Mouse (Mus musculus) kidney, embryonic 14.5 days (tissue): ENCODE measurements around the gene Mroh7. TPM values are rescaled to one million over a fixed set of nuclear protein-coding genes. Genes with fewer than 3 reads are reported as not detected.

ENCODE experiments used
- ATAC-seq: fragments of 200-750 bp; cut with Nextera tagmentation; 2 replicates; pipeline ENCODE4 v1.8.0; 2017; ENCODE audit warnings: moderate number of reproducible peaks, mild to moderate bottlenecking, moderate TSS enrichment, moderate library complexity; ENCODE audit not compliant: low FRiP score, low TSS enrichment
- H3K27ac ChIP-seq: fragments of 300-500 bp; sonication (generic); 2 replicates; pipeline ENCODE4 v1.5.1; 2014; ENCODE audit warnings: low read depth, mild to moderate bottlenecking, low read length, moderate library complexity, mixed read lengths
- H3K27me3 ChIP-seq: fragments of 300-500 bp; sonication (generic); 2 replicates; pipeline ENCODE4 v1.6.1; 2014; ENCODE audit warnings: mild to moderate bottlenecking, low read length; ENCODE audit not compliant: control insufficient read depth, insufficient read depth
- H3K36me3 ChIP-seq: fragments of 300-500 bp; sonication (generic); 2 replicates; pipeline ENCODE4 v1.6.1; 2014; ENCODE audit warnings: low read length, mixed read lengths; ENCODE audit not compliant: control insufficient read depth, insufficient read depth
- H3K4me1 ChIP-seq: fragments of 300-500 bp; sonication (generic); 2 replicates; pipeline ENCODE4 v1.6.1; 2014; ENCODE audit warnings: low read length, mixed read lengths; ENCODE audit not compliant: control insufficient read depth, insufficient read depth
- H3K4me2 ChIP-seq: fragments of 300-500 bp; sonication (generic); replicated peaks from 2 replicates; pipeline ENCODE4 v1.6.1; 2014; ENCODE audit warnings: low read depth, mild to moderate bottlenecking, low read length
- H3K4me3 ChIP-seq: fragments of 300-500 bp; sonication (generic); 2 replicates; pipeline ENCODE4 v1.5.1; 2014; ENCODE audit warnings: mild to moderate bottlenecking, low read length
- H3K9ac ChIP-seq: fragments of 300-500 bp; sonication (generic); 2 replicates; pipeline ENCODE4 v1.6.1; 2014; ENCODE audit warnings: low read depth, mild to moderate bottlenecking, low read length, moderate library complexity
- H3K9me3 ChIP-seq: fragments of 300-500 bp; sonication (generic); 2 replicates; pipeline ENCODE4 v1.6.1; 2016; ENCODE audit warnings: low read length; ENCODE audit not compliant: control insufficient read depth
- WGBS: fragments of 180-500 bp; shearing (Covaris S2); extraction: QIAGEN DNeasy Blood & Tissue Kit; methylation state at CpG from one replicate; pipeline ENCODE4 v1.1.7; 2014; 5-methylcytosine and 5-hydroxymethylcytosine counted together
- polyA plus RNA-seq: library from polyadenylated mRNA; unstranded; fragments of >200 nt; fragmentation: Nextera tagmentation; extraction: Ambion mirVana; gene quantifications from 2 replicates; pipeline ENCODE4 v1.2.1, GENCODE M21; 2014

Gene Mroh7
- polyA plus RNA-seq, 1 experiment from 2014 or later: 0.47 TPM

DNA sequence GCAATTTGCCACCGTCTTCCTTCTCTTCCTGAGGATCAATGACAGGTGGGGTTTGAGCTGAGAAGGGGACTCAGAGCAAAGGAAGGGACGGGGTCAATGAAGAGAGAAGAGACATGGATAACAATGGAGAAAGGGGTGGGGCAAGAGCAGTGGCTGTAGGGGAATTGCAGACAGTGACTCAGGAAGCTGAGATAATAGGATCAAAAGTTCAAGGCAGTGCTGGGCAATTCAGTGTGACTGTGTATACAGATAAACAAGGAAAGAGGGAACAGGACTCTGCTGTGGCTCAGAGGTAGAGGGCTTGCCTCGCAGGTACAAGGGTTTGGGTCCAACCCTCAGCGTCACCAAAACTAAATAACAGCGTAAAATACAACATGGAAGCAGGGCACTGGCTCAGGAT, 22.8 kb downstream of the Mroh7 start:
- Histone ChIP-seq H3K9me3 (no peaks in the 10 kb centered on the region), H3K9ac (no peak overlapping the region), H3K27me3 (no peaks in the 10 kb centered on the region), H3K4me1 (0 out of 2 replicates have a peak, but pooled peaks cover 2% of the 10 kb centered on the region), H3K36me3 (no peaks in the 10 kb centered on the region), H3K4me2 (no peak overlapping the region; the same call in 1 of the 2 replicates), H3K27ac (no peak overlapping the region), H3K4me3 (no peak overlapping the region)
- 40% methylated on average over 5 of the region's 5 CpGs for WGBS
- no peak for ATAC-seq

DNA sequence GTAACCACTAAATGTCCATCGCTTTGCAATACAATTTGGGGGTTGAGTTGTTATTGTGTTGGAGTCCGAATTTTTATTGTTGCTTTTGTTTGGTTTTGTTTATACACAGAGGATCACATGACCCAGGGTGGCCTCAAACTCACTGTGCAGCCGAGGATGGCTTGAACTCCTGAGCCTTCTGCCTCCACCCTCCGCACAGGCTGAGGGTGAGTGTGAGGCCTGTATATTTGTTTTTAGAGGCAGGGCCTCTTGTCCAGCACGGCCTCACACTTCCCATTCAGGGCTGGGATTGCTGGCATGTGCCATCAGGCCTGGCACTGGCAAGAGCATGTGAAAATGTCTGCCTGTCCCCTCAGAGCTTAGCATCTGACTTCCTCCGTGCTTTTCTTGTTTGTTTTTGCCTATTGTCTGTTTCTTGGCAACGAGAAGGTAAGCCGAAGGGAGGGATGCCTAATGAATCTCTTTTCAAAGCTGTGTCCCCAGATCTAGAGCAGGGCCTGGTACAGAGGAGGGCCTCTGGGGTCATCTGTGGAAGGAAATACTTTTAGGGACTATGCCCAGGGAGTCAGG, 25.5 kb downstream of the Mroh7 start:
- Histone ChIP-seq H3K27me3 (no peaks in the 10 kb centered on the region), H3K9ac (no peak overlapping the region), H3K36me3 (no peaks in the 10 kb centered on the region), H3K4me2 (no peak overlapping the region), H3K9me3 (no peaks in the 10 kb centered on the region), H3K4me1 (0 out of 2 replicates have a peak, but pooled peaks cover 2% of the 10 kb centered on the region), H3K4me3 (no peak overlapping the region), H3K27ac (no peak overlapping the region)
- ATAC-seq: no peak
- WGBS: 52% methylated on average over 8 of the region's 8 CpGs

DNA sequence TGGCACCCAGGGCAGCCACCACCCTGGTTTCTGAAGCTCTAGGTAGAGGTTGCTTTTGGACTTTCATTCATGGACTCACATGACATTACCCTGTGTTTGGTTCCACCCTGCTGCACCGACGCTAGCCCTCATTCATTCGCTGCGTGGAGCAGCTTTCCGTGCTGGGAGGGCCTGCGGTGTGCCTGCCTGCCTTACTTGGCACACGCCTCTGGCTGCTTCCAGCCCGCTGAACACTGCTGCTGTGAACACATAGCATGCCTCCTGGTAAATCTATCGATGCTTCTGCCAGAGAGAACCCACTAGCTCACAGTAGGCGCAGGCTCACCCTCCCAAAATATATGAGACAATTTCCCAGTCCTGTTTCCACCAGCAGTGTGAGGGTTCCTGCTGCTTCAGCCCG, 26.3 kb downstream of the Mroh7 start:
- H3K27ac ChIP-seq: no peak overlapping the region
- no peak overlapping the region for H3K4me2 ChIP-seq
- no peaks in the 10 kb centered on the region for H3K27me3 ChIP-seq
- H3K36me3 ChIP-seq: no peaks in the 10 kb centered on the region
- WGBS: 67% methylated on average over 11 of the region's 11 CpGs
- no peak overlapping the region for H3K9ac ChIP-seq
- H3K4me3 ChIP-seq: no peak overlapping the region
- H3K9me3 ChIP-seq: no peaks in the 10 kb centered on the region
- H3K4me1 ChIP-seq: 0 out of 2 replicates have a peak, but pooled peaks cover 2% of the 10 kb centered on the region
- no peak for ATAC-seq

DNA sequence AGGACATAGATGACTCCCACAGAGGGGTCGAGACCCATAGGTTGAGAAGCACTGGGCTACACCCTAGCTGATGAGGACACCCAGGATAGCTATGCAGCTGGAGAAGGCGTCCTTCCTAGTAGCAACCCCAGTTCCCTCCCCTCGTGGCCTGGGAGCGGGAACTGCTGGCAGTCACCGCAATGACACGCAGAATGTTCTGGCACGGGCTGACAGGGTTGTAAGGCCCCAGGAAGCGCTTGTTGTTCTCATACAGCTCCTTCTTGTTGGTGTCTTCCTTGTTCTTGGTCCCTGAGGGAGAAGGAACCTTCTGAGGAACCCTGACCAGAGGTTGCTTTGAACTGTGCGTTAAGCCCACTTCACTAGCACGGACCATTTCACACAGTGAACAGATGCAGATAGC, 26.8 kb downstream of the Mroh7 start:
- Histone ChIP-seq H3K36me3 (no peaks in the 10 kb centered on the region), H3K27ac (no peak overlapping the region), H3K4me2 (no peak overlapping the region), H3K9me3 (no peaks in the 10 kb centered on the region), H3K4me1 (0 out of 2 replicates have a peak, but pooled peaks cover 2% of the 10 kb centered on the region), H3K27me3 (no peaks in the 10 kb centered on the region), H3K4me3 (no peak overlapping the region), H3K9ac (no peak overlapping the region)
- ATAC-seq: no peak
- WGBS: 82% methylated on average over 10 of the region's 10 CpGs

DNA sequence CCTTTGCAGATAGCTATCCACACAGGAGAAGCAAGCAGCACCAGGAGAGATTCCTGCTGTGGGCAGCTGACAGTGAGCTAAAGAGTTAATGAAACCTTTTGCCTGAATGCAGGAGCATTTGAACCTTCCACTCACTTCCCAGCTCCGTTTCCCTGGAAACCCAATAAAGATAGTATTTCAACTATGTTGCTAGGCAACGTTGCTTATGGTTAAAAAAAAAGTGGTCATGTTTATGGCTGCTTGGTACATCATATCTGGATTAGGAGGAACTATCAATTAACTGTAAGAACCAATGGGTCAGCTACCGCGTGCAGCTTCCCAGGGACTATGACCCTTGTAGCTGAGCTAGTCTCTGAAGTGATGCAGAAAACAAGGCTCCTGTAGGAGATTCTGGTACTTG, 29.9 kb downstream of the Mroh7 start:
- Histone ChIP-seq H3K27me3 (no peaks in the 10 kb centered on the region), H3K4me2 (no peak overlapping the region), H3K36me3 (no peaks in the 10 kb centered on the region), H3K9ac (no peak overlapping the region), H3K4me3 (no peak overlapping the region), H3K9me3 (no peaks in the 10 kb centered on the region), H3K27ac (no peak overlapping the region), H3K4me1 (0 out of 2 replicates have a peak, but pooled peaks cover 2% of the 10 kb centered on the region)
- WGBS: 33% methylated on average over 4 of the region's 4 CpGs
- ATAC-seq: no peak

DNA sequence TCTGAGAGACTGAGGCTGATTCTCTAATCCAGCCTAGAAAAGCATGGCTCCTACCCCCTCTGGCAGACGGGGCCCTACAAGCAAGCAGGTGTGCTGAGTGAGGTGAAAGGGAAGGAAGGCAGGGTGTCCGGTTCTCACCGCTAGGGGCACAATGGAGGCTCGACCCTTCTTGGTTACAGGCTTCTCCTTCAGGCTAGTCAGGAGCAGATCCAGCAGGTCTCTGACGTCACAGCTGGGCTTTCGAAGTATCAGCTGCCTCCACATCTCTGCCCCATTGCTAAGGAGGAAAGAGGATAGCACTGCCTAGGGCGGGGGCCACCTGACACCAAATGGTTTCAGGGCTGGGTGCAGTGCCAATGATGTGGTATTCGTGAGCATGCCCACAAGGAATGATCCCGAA, 30.7 kb downstream of the Mroh7 start:
- H3K27ac ChIP-seq: no peak overlapping the region
- no peaks in the 10 kb centered on the region for H3K27me3 ChIP-seq
- no peak overlapping the region for H3K9ac ChIP-seq
- WGBS: 20% methylated on average over 9 of the region's 9 CpGs
- ATAC-seq: peak; percentile 63
- H3K36me3 ChIP-seq: no peaks in the 10 kb centered on the region
- H3K4me3 ChIP-seq: no peak overlapping the region
- H3K9me3 ChIP-seq: no peaks in the 10 kb centered on the region
- H3K4me1 ChIP-seq: 0 out of 2 replicates have a peak, but pooled peaks cover 2% of the 10 kb centered on the region
- no peak overlapping the region for H3K4me2 ChIP-seq

DNA sequence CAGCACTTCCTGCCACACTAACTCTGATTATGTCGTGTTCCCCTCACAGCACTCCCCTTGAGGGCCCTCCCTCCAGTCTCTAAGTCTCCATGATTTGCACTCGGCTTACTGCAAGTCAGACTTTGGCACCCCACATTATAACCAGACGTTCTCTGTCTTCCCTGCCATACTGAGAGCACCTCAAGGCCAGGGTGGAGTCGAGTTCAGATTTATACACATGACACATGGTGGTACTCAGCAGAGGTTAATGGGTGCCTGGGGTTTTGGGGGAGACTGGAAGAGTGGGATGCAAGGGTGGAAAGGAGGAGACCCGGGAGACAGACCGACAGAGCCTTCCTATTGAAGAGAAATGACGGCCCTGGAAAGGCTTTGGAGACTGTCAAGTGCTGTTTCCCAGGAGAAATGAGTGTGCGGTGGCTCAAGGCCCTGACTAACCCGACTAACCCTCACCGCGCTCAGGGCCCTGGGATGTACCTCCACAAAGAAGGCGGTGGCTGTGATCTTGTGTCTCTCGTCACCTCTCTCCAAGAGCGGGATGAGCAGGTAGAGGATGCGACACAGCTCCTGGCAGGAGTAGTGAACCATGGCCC, 36.8 kb downstream of the Mroh7 start:
- no peaks in the 10 kb centered on the region for H3K4me1 ChIP-seq
- H3K36me3 ChIP-seq: no peaks in the 10 kb centered on the region
- WGBS: 82% methylated on average over 15 of the region's 15 CpGs
- H3K4me3 ChIP-seq: no peak overlapping the region
- no peak overlapping the region for H3K27ac ChIP-seq
- no peak overlapping the region for H3K9ac ChIP-seq
- H3K4me2 ChIP-seq: no peak overlapping the region
- H3K27me3 ChIP-seq: no peaks in the 10 kb centered on the region
- ATAC-seq: no peak
- H3K9me3 ChIP-seq: no peaks in the 10 kb centered on the region

DNA sequence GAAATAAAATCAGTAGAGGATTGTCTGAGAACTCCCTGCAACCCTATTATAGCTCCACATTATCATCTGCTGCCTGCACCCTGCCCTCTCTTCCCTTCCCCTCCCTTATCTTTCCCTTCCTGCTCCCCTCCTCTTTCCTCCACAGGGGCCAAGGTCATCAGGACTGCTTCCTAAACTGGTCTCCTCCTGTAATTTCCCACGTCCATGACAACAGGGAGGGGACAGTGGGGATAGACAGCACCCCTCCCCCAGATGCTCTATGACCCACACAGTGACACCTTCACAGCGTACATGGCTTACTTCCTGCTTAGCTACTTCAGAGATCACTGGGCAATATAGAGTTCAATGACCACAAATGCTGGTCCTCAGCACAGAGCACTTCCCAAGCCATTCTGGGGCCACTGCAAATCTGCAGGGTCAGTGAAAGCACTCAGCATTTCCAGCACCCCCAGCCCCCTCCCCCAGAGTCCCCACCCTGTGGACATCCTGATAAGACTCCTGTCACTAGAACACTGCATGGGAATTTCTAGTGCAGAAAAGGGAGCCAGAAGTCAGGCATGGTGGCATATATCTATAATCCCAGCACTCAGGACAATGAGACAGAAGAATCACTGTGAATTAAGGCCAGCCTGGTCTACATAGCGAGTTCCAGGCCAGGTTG, 42.0 kb downstream of the Mroh7 start:
- Histone ChIP-seq H3K36me3 (no peaks in the 10 kb centered on the region), H3K4me1 (no peaks in the 10 kb centered on the region), H3K4me3 (no peak overlapping the region), H3K9ac (no peak overlapping the region), H3K27ac (no peak overlapping the region), H3K9me3 (no peaks in the 10 kb centered on the region), H3K4me2 (no peak overlapping the region), H3K27me3 (no peaks in the 10 kb centered on the region)
- 38% methylated on average over 3 of the region's 3 CpGs for WGBS
- peak; percentile 20; the same call in 1 of the 2 replicates for ATAC-seq

DNA sequence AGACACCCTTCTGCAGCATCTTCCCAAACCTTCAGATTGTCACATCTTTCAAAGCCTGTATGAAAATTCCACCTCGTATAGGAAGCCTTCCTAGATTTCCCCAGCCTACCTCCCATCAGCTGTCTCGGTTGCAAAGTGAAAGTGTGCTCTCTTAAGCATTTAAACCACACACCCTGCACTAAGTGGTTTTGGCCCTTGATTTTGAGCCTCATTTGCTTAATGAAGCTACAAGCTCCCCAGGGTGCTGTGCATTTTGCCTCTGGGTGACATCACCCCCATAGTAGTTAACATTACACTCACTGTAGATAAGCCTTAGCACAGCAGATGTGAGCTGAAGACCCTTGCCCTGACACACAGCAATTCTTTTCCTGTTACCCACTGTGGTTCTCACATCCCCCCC, 49.8 kb downstream of the Mroh7 start:
- Histone ChIP-seq H3K4me2 (no peak overlapping the region), H3K9me3 (no peaks in the 10 kb centered on the region), H3K4me3 (no peak overlapping the region), H3K27ac (no peak overlapping the region), H3K9ac (no peak overlapping the region), H3K36me3 (peaks cover 12% of the 10 kb centered on the region), H3K4me1 (peaks cover 4% of the 10 kb centered on the region), H3K27me3 (no peaks in the 10 kb centered on the region)
- WGBS: 62% methylated on average over 2 of the region's 2 CpGs
- ATAC-seq: no peak
